Mouse (Mus musculus) kidney, postnatal 0 days (tissue): Measurements from ENCODE around the gene Fut1. TPM values are rescaled to one million over a fixed set of nuclear protein-coding genes. Genes with fewer than 3 reads are reported as not detected.

ENCODE experiments used
- ATAC-seq: fragments of 200-750 bp; cut with Nextera tagmentation; replicated peaks from 2 replicates; pipeline ENCODE4 v1.8.0; 2017; ENCODE audit warnings: low read depth, moderate number of reproducible peaks, moderate TSS enrichment, moderate library complexity; ENCODE audit not compliant: low FRiP score
- DNase-seq: peaks from one replicate; pipeline ENCODE4 v3.0.0-alpha.2; 2016; ENCODE audit warnings: low spot score
- H3K27ac ChIP-seq: fragments of 300-500 bp; sonication (generic); 2 replicates; pipeline ENCODE4 v1.5.1; 2014; ENCODE audit warnings: mild to moderate bottlenecking
- H3K27me3 ChIP-seq: fragments of 300-500 bp; sonication (generic); 2 replicates; pipeline ENCODE4 v1.6.1; 2014; ENCODE audit warnings: low read length, mixed read lengths; ENCODE audit not compliant: insufficient read depth
- H3K36me3 ChIP-seq: fragments of 300-500 bp; sonication (generic); 2 replicates; pipeline ENCODE4 v1.6.1; 2014; ENCODE audit warnings: low read length, mixed read lengths; ENCODE audit not compliant: insufficient read depth
- H3K4me1 ChIP-seq: fragments of 300-500 bp; sonication (generic); replicated peaks from 2 replicates; pipeline ENCODE4 v1.6.1; 2014; ENCODE audit warnings: antibody characterized with exemption, low read length, mixed read lengths; ENCODE audit not compliant: insufficient read depth
- H3K4me2 ChIP-seq: fragments of 300-500 bp; sonication (generic); 2 replicates; pipeline ENCODE4 v1.6.1; 2014; ENCODE audit warnings: mild to moderate bottlenecking, low read length, moderate library complexity, mixed read lengths
- H3K4me3 ChIP-seq: fragments of 300-500 bp; sonication (generic); replicated peaks from 2 replicates; pipeline ENCODE4 v1.5.1; 2014; ENCODE audit warnings: low read depth, low read length
- H3K9ac ChIP-seq: fragments of 300-500 bp; sonication (generic); 2 replicates; pipeline ENCODE4 v1.6.1; 2014; ENCODE audit warnings: low read depth, low read length
- H3K9me3 ChIP-seq: fragments of 300-500 bp; sonication (generic); replicated peaks from 2 replicates; pipeline ENCODE4 v1.6.1; 2016; ENCODE audit warnings: low read length, inconsistent platforms, mixed read lengths
- CTCF ChIP-seq: IDR thresholded peaks from 2 replicates; pipeline ENCODE4 v1.5.1; 2016; ENCODE audit warnings: antibody characterized with exemption, low read depth, mild to moderate bottlenecking, moderate library complexity
- WGBS: fragments of 180-500 bp; shearing (Covaris S2); extraction: QIAGEN DNeasy Blood & Tissue Kit; methylation state at CpG from one replicate; pipeline ENCODE4 v1.1.7; 2014; 5-methylcytosine and 5-hydroxymethylcytosine counted together
- polyA plus RNA-seq: library from polyadenylated mRNA; unstranded; fragments of >200 nt; fragmentation: Nextera tagmentation; extraction: Ambion mirVana; gene quantifications from 2 replicates; pipeline ENCODE4 v1.2.1, GENCODE M21; 2015

The Fut1 gene
- polyA plus RNA-seq, 1 experiment from 2014 or later: 0.26 TPM

GRCm38 (mm10) chr7:45627261-45627660 lies 10.2 kb downstream of the Fut1 start, which contains the start of gene Rasip1:
Gene Rasip1 (plus strand): TSS chr7:45627488.
- TF ChIP-seq CTCF: no peak
- 0 out of 2 replicates have a peak, but pooled peaks cover 6% of the 10 kb centered on the region for H3K4me1 ChIP-seq
- WGBS: 78% methylated on average over 9 of the region's 9 CpGs
- peak within 1 kb of the TSS; percentile 77 for H3K27ac ChIP-seq
- H3K4me2 ChIP-seq: peak within 1 kb of the TSS; percentile 82
- DNase-seq (peak; percentile 63), ATAC-seq (no peak)
- peaks cover 4% of the 10 kb centered on the region; the same call in 1 of the 2 replicates for H3K27me3 ChIP-seq
- H3K9ac ChIP-seq: peak within 1 kb of the TSS; percentile 68
- H3K9me3 ChIP-seq: no peaks in the 10 kb centered on the region
- H3K36me3 ChIP-seq: no peaks in the 10 kb centered on the region
- peak within 1 kb of the TSS; percentile 50 for H3K4me3 ChIP-seq

DNA sequence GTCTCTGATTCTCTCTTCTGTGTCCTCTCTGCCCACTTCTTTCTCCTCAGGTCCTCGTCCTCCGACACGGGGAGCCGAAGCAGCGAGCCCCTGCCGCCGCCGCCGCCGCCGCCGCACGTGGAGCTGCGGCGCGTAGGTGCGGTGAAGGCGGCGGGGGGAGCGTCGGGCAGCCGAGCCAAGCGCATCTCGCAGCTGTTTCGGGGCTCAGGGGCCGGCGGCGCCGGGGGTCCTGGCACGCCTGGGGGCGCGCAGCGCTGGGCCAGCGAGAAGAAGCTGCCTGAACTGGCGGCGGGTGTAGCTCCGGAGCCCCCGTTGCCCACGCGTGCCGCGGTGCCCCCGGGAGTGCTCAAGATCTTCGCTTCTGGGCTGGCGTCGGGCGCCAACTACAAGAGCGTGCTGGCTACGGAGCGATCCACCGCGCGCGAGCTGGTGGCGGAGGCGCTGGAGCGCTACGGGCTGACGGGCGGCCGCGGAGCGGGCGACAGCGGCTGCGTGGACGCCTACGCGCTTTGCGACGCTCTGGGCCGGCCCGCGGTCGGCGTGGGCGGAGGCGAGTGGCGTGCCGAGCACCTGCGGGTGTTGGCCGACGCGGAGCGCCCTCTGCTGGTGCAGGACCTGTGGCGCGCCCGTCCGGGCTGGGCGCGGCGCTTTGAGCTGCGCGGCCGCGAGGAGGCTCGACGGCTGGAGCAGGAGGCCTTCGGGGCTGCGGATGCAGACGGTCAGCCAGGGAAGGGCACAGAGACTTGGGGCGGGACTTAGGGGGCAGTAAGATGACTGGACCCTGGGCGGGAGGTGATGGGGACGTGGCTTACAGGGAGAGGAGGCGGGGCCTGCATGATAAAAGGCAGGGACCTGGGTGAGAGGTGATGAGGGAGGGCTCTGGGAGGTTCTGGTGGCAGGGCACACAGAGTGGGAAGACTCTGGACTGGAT lies 11.5 kb downstream of the Fut1 start:
- peak overlapping the region; percentile 82 for H3K4me2 ChIP-seq
- peak; percentile 77 for TF ChIP-seq CTCF
- peak overlapping the region; percentile 68 for H3K9ac ChIP-seq
- H3K4me3 ChIP-seq: peak overlapping the region; percentile 50
- peaks cover 4% of the 10 kb centered on the region; the same call in 1 of the 2 replicates for H3K27me3 ChIP-seq
- DNase-seq: peak; percentile 91
- no peaks in the 10 kb centered on the region for H3K9me3 ChIP-seq
- no peaks in the 10 kb centered on the region for H3K36me3 ChIP-seq
- 2% methylated on average over 104 of the region's 105 CpGs for WGBS
- H3K4me1 ChIP-seq: peaks cover 6% of the 10 kb centered on the region; the same call in 1 of the 2 replicates
- H3K27ac ChIP-seq: peak overlapping the region; percentile 77
- peak; percentile 74 for ATAC-seq

DNA sequence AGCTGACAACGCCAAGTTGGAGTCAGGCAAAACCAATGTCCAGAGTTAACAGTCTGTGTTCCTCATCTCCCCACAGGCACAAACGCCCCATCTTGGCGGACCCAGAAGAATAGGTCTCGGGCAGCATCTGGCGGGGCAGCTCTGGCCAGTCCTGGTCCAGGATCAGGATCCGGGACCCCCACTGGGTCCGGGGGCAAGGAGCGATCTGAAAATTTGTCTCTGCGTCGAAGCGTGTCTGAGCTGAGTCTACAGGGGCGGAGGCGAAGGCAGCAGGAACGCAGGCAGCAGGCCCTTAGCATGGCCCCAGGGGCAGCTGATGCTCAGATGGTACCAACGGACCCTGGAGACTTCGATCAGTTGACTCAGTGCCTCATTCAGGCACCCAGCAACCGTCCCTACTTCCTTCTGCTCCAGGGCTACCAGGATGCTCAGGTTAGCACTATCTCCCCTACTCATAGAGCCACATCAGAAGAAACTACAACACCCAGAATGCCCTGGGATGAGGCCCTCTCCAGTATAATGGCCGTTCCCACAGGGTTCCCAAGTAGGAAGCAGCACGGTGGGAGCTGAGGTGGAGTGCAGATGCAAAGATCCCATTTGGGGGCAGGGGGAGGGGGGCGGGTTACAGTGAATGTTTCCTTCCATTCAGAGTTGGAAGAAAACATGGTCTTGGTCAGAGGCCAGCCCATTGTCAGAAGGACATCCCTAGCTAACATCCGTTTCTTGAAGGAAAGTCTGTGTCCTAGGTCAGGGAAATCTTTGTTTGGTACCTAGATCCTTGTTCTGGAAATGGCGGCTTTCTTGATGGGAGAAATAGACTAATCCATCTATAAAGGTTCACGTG lies 13.2 kb downstream of the Fut1 start:
- Histone ChIP-seq H3K36me3 (no peaks in the 10 kb centered on the region), H3K4me1 (peaks cover 6% of the 10 kb centered on the region; the same call in 1 of the 2 replicates), H3K9ac (no peak overlapping the region), H3K4me3 (no peak overlapping the region), H3K4me2 (no peak overlapping the region; the same call in 1 of the 2 replicates), H3K27ac (no peak overlapping the region), H3K9me3 (no peaks in the 10 kb centered on the region), H3K27me3 (peaks cover 4% of the 10 kb centered on the region; the same call in 1 of the 2 replicates)
- no peak for TF ChIP-seq CTCF
- DNase-seq: no peak
- no peak for ATAC-seq
- 75% methylated on average over 23 of the region's 23 CpGs for WGBS

DNA sequence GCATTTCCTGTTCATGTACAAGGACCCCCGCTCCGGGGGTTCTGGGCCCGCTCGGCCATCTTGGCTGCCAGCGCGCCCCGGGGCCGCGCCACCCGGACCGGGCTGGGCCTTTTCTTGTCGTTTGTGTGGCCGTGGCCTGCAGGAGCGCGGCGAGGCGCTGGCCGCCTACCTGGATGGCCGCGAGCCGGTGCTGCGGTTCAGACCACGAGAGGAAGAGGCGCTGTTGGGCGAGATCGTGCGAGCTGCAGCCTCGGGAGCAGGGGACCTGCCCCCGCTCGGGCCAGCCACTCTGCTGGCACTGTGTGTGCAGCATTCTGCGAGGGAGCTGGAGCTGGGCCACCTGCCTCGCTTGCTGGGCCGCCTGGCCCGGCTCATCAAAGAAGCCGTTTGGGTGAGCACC lies 15.4 kb downstream of the Fut1 start:
- Histone ChIP-seq H3K4me1 (peaks cover 6% of the 10 kb centered on the region; the same call in 1 of the 2 replicates), H3K27ac (no peak overlapping the region), H3K4me2 (peak overlapping the region; percentile 45), H3K27me3 (peaks cover 4% of the 10 kb centered on the region; the same call in 1 of the 2 replicates), H3K36me3 (0 out of 2 replicates have a peak, but pooled peaks cover 4% of the 10 kb centered on the region), H3K9ac (peak overlapping the region; percentile 2; the same call in 1 of the 2 replicates), H3K4me3 (no peak overlapping the region), H3K9me3 (no peaks in the 10 kb centered on the region)
- DNase-seq: peak; percentile 67
- ATAC-seq: 0 out of 2 replicates have a peak, but pooled peaks have one; percentile 23
- peak; percentile 52; the same call in 1 of the 2 replicates for TF ChIP-seq CTCF
- WGBS: 21% methylated on average over 35 of the region's 35 CpGs

DNA sequence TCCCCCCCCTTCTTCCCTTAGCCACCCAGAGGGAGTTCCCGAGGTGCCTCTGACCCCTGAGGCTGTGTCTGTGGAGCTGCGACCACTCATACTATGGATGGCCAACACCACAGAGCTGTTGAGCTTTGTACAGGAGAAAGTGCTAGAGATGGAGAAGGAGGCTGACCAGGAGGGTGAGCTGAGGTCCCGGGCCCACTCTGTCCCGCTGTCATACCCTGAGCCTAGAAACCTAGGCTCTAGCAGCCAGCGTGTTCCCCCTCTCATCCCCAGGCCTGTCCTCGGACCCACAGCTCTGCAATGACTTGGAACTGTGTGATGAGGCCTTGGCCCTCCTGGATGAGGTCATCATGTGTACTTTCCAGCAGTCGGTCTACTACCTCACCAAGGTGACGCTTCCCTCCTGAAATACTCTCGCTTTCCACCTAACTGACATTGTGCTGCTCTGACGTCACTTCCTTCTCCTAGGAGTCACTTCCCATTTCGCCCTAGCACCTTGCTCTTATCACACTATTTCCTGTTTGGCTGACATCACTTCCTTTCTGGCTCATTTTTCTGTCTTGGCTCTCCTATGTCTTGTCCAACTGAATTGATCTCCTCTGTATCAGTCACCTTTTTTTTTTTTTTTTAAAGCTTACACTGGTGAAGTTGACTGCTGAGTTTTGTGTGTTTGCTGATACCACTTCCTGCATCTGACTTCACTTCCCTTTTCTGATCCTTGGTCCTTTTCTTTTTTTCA lies 18.0 kb downstream of the Fut1 start:
- Histone ChIP-seq H3K4me2 (no peak overlapping the region), H3K4me1 (peaks cover 8% of the 10 kb centered on the region; the same call in 1 of the 2 replicates), H3K36me3 (0 out of 2 replicates have a peak, but pooled peaks cover 4% of the 10 kb centered on the region), H3K4me3 (no peak overlapping the region), H3K27me3 (no peaks in the 10 kb centered on the region), H3K9me3 (no peaks in the 10 kb centered on the region), H3K9ac (no peak overlapping the region), H3K27ac (peak overlapping the region; percentile 64)
- DNase-seq: peak; percentile 75
- no peak for TF ChIP-seq CTCF
- no peak for ATAC-seq
- WGBS: 78% methylated on average over 11 of the region's 11 CpGs
